In genomic region chr9:26924146-26924545, GRCm38 (mm10) we compare ENCODE assay signal across 14 mouse cellular contexts. TPM values are rescaled to one million over a fixed set of nuclear protein-coding genes. Genes with fewer than 3 reads are reported as not detected.
DNase-seq lines count a peak whose midpoint lies in the region; ATAC-seq lines count a peak whose summit lies in the region.
"Had no signal": no experiment of that assay in that cellular context is flagged by ENCODE, and none has a peak within 500 bp of the region (broad histone marks: within the 10 kb centered on the region; RNA-seq: fewer than 3 reads in every experiment).

No protein-coding gene starts in this region.

- H3K9ac ChIP-seq in kidney, embryonic 16.5 days (replicated peaks; ENCODE audit: low read length), result no peak overlapping the region
- H3K9ac ChIP-seq: forebrain, postnatal 0 days had no signal

- no peak for ATAC-seq in kidney, embryonic 16.5 days (ENCODE audit: low FRiP score, low TSS enrichment)
- ATAC-seq: forebrain, postnatal 0 days had no signal

- H3K36me3 ChIP-seq in kidney, embryonic 16.5 days (ENCODE audit: insufficient read depth, low read length), result no peaks in the 10 kb centered on the region

- no peaks in the 10 kb centered on the region for H3K4me1 ChIP-seq in kidney, embryonic 16.5 days (ENCODE audit: insufficient read depth, low read length)

- H3K4me2 ChIP-seq in kidney, embryonic 16.5 days (replicated peaks; ENCODE audit: low read depth, low read length), result no peak overlapping the region

- no peak overlapping the region for H3K4me3 ChIP-seq in kidney, embryonic 16.5 days (ENCODE audit: low read length)
- H3K4me3 ChIP-seq: heart, adult 2 months; left cerebral cortex, adult 2 months had no signal

- H3K27ac ChIP-seq in kidney, embryonic 16.5 days (ENCODE audit: low read length), result no peak overlapping the region
- H3K27ac ChIP-seq: heart, adult 2 months; left cerebral cortex, adult 2 months had no signal

- 36% methylated on average over 3 of the region's 3 CpGs for WGBS in kidney, embryonic 16.5 days

- H3K27me3 ChIP-seq in kidney, embryonic 16.5 days (ENCODE audit: insufficient read depth, low read length), result no peaks in the 10 kb centered on the region

- DNase-seq in kidney, adult 18-20 months, result peak; percentile 40
- DNase-seq in adrenal gland, postnatal 14 days, result peak; percentile 65
- DNase-seq in kidney, postnatal 14 days, result peak; percentile 74
- DNase-seq in lung, postnatal 25 days (ENCODE audit: low spot score), result peak; percentile 48
- no peak for DNase-seq in thymus, postnatal 0 days (ENCODE audit: low spot score)
- no peak for DNase-seq in retina, postnatal 1 day
- DNase-seq: forebrain, postnatal 0 days; right cerebral cortex, postnatal 25 days had no signal

- no peaks in the 10 kb centered on the region for H3K9me3 ChIP-seq in kidney, embryonic 16.5 days (ENCODE audit: low read length)

RNA-seq across cellular contexts. Expression of gene Gm1110, which starts 1.2 kb away (rescaled TPM):
- not detected in 2 replicates for polyA plus RNA-seq in kidney, embryonic 16.5 days (2015; fragmentation: Nextera tagmentation; extraction: Ambion mirVana)
- total RNA-seq in adrenal gland, postnatal 14 days (2021), result not detected in 2 replicates
- not detected in 2 replicates for polyA plus RNA-seq in thymus, postnatal 0 days (2015; fragmentation: Nextera tagmentation; extraction: Ambion mirVana)
- total RNA-seq: heart, adult 2 months; left cerebral cortex, adult 2 months had no signal
- polyA plus RNA-seq: embryonic facial prominence, embryonic 11.5 days; heart, adult 2 months; liver, embryonic 16.5 days; stomach, embryonic 16.5 days had no signal

Comparison
In these comparisons a context has a peak if more than half of its experiments do, and no peak if none do; other contexts are left out.
1. DNase-seq: peak in kidney, adult 18-20 months (single experiment), adrenal gland, postnatal 14 days (single experiment), kidney, postnatal 14 days (single experiment) and lung, postnatal 25 days (single experiment); none in thymus, postnatal 0 days (single experiment) and retina, postnatal 1 day (single experiment).